Mouse (Mus musculus) cortical plate, adult 2 months (tissue): ENCODE results near the gene Ptprk. TPM values are rescaled to one million over a fixed set of nuclear protein-coding genes. Genes with fewer than 3 reads are reported as not detected.
A peak's percentile ranks its signal among the peaks of the same experiment; 100 is the strongest.

Experiments used
- H3K27ac ChIP-seq: fragments of 200-500 bp; 2 replicates; pipeline ENCODE4 v1.5.1; 2012; ENCODE audit warnings: low read length, control low read depth, inconsistent platforms; ENCODE audit not compliant: insufficient read depth
- H3K4me1 ChIP-seq: fragments of 200-500 bp; 2 replicates; pipeline ENCODE4 v1.6.1; 2011; ENCODE audit warnings: low read length; ENCODE audit not compliant: control insufficient read depth, insufficient read depth
- H3K4me3 ChIP-seq: fragments of 200-500 bp; 2 replicates; pipeline ENCODE4 v1.5.1; 2011; ENCODE audit warnings: mild to moderate bottlenecking, low read length, control low read depth; ENCODE audit not compliant: insufficient read depth
- CTCF ChIP-seq: fragments of 200-500 bp; IDR thresholded peaks from 2 replicates; pipeline ENCODE4 v1.5.1; 2011; ENCODE audit warnings: mild to moderate bottlenecking, control low read depth, low read length; ENCODE audit not compliant: insufficient read depth; ENCODE audit errors: extremely low read depth
- POLR2A ChIP-seq: fragments of 200-500 bp; IDR thresholded peaks from 2 replicates; pipeline ENCODE4 v1.6.1; 2011; ENCODE audit warnings: mild to moderate bottlenecking, low read length, control low read depth; ENCODE audit not compliant: insufficient read depth; ENCODE audit errors: extremely low read depth
- polyA plus RNA-seq: library from polyadenylated mRNA; depleted of rRNA; stranded (reverse); fragments of >200 nt; gene quantifications from 2 replicates; pipeline ENCODE4 v1.2.3, GENCODE M21; 2012

Ptprk gene
- polyA plus RNA-seq, 1 experiment: 45.0 TPM

DNA sequence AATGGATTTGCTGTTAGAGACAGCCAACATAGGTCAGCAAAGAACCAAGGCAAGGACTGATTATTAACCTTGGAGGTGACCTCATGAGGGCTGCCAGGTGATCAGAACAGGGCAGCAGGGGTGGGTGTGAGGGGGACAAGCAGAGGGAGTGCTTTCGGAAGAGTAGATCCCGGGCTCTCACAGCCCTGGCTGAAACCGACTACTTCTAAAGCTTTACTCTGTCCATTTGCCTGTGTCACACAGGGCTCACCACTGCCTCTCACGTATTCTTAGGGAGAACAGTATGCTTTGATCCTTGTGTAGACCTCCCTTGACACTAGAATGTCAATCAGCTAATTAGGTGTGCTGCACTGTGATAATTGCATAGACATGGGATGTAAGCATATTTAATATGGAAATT, 63.8 kb downstream of the Ptprk start:
- Histone ChIP-seq H3K27ac (no peak overlapping the region), H3K4me3 (no peak overlapping the region), H3K4me1 (no peaks in the 10 kb centered on the region)
- TF ChIP-seq POLR2A (no peak), CTCF (no peak)

DNA sequence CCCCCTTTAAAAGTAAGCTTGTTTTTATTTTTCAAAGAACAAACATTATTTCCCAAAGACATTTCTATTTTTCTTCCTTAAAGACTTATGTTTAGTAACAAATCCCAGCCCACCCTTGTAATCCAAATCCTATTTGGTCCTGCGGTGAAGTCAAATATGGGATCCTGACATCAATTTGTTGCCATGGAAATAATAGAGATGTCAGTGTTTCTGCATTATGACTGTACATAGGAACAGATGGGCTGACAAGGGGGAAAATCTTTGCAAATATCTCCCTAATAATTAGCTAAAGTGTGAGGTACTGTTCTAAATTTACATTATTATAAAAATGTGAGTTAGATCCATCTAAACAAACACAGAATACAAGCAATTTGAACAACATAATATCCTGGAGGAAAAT, 69.8 kb downstream of the Ptprk start:
- Histone ChIP-seq H3K4me1 (no peaks in the 10 kb centered on the region), H3K27ac (no peak overlapping the region), H3K4me3 (no peak overlapping the region)
- TF ChIP-seq CTCF: no peak
- TF ChIP-seq POLR2A: no peak

DNA sequence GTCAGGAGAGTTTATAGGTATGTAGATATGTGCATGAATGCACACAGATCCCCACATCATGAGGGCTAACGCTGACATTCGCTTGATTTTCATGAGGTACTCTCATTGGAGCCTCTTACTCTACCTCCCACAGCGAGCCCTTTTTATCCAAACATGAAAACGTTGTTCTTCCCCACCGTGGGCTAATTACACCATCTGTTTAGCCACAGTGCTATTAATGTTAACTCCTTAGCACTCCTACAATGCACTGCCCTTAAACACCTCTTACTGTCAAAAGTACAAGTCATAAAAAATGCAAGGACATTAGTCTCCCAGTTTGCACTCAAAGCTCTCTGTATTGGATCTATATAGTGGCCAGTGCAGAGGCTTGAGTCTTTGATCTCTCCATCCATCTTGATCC, 70.7 kb downstream of the Ptprk start:
- no peak overlapping the region for H3K27ac ChIP-seq
- TF ChIP-seq POLR2A (no peak), CTCF (no peak)
- no peaks in the 10 kb centered on the region for H3K4me1 ChIP-seq

DNA sequence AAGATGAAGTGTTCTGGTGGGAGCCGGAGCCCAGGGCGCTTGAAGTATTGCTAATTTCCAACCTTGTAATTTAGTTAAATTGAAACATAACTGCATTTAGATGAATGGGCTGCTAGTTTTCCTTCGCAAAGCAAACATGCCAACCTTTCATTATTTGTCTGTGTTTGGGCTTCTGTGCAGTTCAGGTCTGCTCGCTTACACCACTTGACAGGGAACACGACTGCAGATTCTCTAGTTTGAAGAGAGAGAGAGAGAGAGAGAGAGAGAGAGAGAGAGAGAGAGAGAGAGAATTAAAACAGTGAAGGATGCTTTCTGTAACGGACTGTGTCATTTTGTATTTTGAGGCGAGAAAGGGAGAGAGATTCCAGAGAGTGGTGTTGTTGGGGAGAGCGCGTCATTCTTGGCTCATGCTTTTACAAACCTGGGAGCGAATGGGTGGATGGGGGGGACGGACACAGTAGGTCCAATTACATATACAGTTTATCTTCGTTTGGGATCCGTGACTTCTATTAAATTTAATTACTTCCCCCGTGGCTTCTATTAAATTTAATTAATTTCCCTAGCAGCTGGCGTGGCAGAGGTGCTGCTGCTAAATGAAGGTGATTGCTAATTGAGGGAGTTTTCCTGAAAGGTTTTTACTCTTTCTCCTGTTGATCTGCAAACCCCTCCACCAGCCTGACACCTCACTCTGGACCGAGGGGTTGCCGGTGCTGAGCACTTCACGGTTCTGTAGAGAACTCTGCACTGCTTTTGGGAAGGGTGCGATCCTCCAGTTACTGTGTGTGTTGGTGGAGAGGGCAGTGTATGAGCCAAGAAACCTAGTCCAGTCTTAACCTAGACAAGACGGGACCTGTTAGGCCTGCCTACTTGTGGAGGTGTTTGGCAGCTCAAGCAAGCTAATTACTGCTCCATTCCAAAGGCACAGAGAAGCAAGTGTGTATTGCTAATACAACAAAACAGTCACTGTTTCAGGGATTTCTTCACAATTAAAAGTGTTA, 81.4 kb downstream of the Ptprk start:
- TF ChIP-seq POLR2A: no peak
- no peak for TF ChIP-seq CTCF
- H3K27ac ChIP-seq: peak overlapping the region; percentile 35
- peak overlapping the region; percentile 32; the same call in 1 of the 2 replicates for H3K4me3 ChIP-seq
- peaks cover 4% of the 10 kb centered on the region for H3K4me1 ChIP-seq

More for the DNA sequence above, 70.7 kb downstream of the Ptprk start:
- no peak overlapping the region for H3K4me3 ChIP-seq

DNA sequence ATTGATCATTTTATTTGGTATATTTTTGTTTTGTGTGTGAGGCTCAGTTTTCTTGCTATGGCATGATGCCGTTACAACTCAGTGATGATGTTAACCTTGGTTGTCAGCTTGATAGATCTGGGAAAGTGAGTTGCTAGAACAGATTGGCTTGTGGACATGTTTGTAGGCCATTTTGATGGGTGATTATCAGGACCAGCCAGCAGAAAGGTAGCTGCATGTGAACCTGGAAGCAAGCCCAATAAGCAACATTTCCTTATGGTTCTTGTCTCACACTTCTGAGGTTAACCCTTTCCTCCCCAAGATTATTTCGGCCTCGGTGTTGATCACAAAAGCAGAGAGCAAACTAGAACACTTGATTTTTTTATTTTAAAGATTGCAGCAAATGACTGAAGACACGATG, 85.1 kb downstream of the Ptprk start:
- Histone ChIP-seq H3K4me3 (no peak overlapping the region), H3K4me1 (peaks cover 4% of the 10 kb centered on the region), H3K27ac (no peak overlapping the region)
- no peak for TF ChIP-seq POLR2A
- TF ChIP-seq CTCF: no peak

DNA sequence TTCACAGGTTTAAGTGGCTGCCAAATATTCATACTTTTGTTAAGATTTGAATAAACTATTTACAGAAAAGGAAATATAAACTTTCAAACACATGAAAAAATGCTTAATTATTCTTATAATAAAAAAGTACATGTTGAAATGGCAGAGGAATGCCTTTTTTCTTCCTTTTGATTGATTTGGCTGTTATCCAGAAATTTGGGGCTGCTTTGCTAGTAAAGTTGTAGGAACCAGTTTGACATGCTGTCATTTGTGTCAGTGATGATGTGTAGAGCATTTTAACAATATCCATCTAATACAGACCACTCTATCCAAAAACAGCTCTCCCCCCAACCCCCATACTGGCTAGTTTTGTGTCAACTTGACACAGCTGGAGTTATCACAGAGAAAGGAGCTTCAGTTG, 86.7 kb downstream of the Ptprk start:
- Histone ChIP-seq H3K4me1 (peaks cover 1% of the 10 kb centered on the region; the same call in 1 of the 2 replicates), H3K4me3 (no peak overlapping the region), H3K27ac (no peak overlapping the region)
- TF ChIP-seq POLR2A (no peak), CTCF (no peak)

DNA sequence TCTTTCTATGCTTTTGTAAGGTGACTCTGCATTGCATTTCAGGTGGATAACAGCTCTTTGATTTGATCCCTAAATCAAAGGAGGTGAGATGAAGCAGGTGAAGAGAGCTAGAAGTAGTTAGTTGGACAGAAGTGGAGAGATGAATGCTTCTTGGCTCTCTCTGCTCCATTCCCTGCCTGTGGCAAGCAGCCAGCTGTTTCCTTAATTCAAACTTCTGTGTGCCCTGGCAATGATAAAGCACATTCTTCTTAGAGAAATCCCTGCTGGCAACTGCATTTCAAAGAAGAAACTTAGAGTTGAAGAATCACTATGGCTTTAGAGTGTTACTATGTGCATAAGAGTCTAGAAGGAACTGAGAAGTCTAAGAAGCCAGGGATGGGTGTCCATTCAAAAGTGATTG, 89.6 kb downstream of the Ptprk start:
- no peaks in the 10 kb centered on the region; the same call in 1 of the 2 replicates for H3K4me1 ChIP-seq
- H3K27ac ChIP-seq: no peak overlapping the region
- H3K4me3 ChIP-seq: no peak overlapping the region
- TF ChIP-seq CTCF (no peak), POLR2A (no peak)

DNA sequence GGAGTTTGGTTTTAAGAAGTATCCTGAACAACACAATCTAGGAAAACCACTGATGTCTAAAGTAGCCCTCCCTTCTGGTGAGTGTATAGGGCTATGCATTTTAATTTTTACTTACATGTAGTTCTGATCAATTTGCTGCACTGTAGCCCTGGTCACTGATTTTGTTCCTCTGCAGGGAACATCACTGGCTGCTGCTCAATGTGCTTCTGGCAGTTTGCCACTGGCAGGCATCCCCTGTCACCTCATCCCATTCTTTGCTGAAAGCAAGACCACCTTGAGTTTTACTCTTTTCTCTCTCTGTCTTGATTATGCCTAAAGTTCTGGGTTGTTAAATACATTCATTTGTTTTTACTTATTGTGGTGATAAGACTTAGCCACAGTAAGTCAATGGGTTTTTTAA, 90.1 kb downstream of the Ptprk start:
- Histone ChIP-seq H3K4me1 (no peaks in the 10 kb centered on the region; the same call in 1 of the 2 replicates), H3K4me3 (no peak overlapping the region), H3K27ac (no peak overlapping the region)
- TF ChIP-seq POLR2A: no peak
- no peak for TF ChIP-seq CTCF

DNA sequence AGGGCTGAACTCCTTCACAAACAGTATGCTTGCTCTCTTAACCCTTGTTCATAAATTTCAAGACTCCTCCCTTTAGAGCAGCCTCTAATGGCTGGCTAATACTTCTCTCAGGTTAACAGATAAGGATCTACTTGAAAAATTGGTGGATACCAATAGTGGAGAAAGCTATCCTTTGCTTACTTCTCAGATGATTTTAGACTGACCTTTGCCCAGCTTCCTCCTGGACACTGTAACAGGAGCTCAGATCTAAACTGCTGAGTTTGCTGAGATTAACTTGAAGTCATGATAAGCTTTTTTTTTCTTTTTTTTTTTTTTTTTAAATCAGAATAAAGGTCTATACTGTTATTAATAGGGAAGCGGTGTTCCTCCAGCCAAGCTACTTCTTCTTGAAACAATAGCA, 92.0 kb downstream of the Ptprk start:
- Histone ChIP-seq H3K27ac (no peak overlapping the region), H3K4me3 (no peak overlapping the region), H3K4me1 (no peaks in the 10 kb centered on the region)
- TF ChIP-seq CTCF: no peak
- TF ChIP-seq POLR2A: no peak

DNA sequence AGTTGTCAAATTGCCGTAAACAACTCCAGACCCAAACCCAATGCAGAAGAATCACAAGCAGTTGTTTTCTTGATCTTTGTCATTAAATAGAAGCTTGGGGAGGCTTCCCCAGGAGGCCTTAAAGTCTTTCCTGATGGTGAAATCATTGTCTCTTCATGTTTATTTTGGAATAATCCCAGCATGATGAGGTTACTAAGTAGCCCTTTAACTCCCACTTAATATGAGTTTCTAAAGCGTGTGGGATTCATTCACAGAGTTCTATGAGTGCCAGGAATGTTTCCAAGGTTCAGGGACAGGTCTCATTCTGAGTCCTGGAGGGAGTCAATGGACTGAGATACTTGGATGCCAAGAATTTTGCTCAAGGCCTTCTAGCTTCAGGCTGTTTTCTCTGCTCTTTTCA, 92.5 kb downstream of the Ptprk start:
- Histone ChIP-seq H3K4me1 (no peaks in the 10 kb centered on the region), H3K27ac (no peak overlapping the region), H3K4me3 (no peak overlapping the region)
- TF ChIP-seq CTCF: no peak
